Mouse (Mus musculus) CH12.LX (cell line): ENCODE results near the gene Tada3.

Source experiments
- MAX ChIP-seq: IDR thresholded peaks from 2 replicates; pipeline ENCODE4 v1.6.1; 2011; ENCODE audit warnings: low read length, improper control_type of control experiment
- NELFE ChIP-seq: IDR thresholded peaks from 2 replicates; pipeline ENCODE4 v1.6.1; 2011; ENCODE audit warnings: low read depth, low read length, improper control_type of control experiment
- POLR2A ChIP-seq: IDR thresholded peaks from 2 replicates; pipeline ENCODE4 v1.6.1; 2011; ENCODE audit warnings: low read depth, mild to moderate bottlenecking, improper control_type of control experiment, low read length
- ZKSCAN1 ChIP-seq: IDR thresholded peaks from 2 replicates; pipeline ENCODE4 v1.6.1; 2012; ENCODE audit warnings: low read depth, inconsistent platforms, low read length, improper control_type of control experiment, borderline replicate concordance

- TF ChIP-seq POLR2A: no peak
- no peak for TF ChIP-seq ZKSCAN1
- no peak for TF ChIP-seq NELFE
- no peak for TF ChIP-seq MAX
Measured at GRCm38 (mm10) chr6:113364518-113365135, 13.1 kb downstream of the Tada3 start.
